Mouse (Mus musculus): ENCODE measurements around the gene Mprip. TPM values are rescaled to one million over a fixed set of nuclear protein-coding genes. Genes with fewer than 3 reads are reported as not detected.

The Mprip gene
- total RNA-seq, 2 experiments from 2014 or later = 75.6 to 87.2 TPM

DNA sequence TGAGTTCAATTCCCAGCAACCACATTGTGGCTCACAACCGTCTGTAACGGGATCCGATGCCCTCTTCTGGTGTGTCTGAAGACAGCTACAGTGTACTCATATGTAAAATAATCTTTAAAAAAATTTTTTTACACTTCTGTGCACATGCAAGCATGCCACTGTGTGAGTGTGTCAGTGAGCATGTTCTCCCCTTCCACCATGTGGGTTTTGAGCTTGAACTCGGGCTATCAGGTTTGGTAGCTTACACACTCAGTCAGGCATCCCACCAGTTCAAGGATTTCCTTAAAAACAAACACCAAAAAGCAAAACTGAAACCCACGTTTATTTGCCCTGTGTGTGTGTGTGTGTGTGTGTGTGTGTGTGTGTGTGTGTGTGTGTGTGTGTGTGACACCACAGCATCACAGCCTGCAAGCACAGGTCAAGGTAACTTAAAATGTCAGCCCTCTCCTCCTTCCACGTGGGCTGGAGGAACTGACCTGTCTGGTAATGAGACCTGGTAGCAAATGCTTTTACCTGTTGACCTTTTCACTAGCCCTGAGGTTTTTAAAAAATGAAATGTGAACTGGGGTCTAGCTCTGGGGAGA lies 154.5 kb downstream of the Mprip start:
- DNase-seq = no peak
- H3K27ac ChIP-seq = no peak overlapping the region
- no peak for TF ChIP-seq CTCF (IDR thresholded peaks at IDR 0.05)
- H3K4me3 ChIP-seq = no peak overlapping the region
- intact Hi-C loops (cut with DNase I) = no loop called here

- no peak for DNase-seq
- Histone ChIP-seq H3K27ac (no peak overlapping the region), H3K4me3 (no peak overlapping the region)
- TF ChIP-seq CTCF (IDR thresholded peaks at IDR 0.05) = no peak
- intact Hi-C loops (cut with DNase I) = no loop called here
Measured at GRCm38 (mm10) chr11:59817916-59818315, 156.8 kb downstream of the Mprip start.

DNA sequence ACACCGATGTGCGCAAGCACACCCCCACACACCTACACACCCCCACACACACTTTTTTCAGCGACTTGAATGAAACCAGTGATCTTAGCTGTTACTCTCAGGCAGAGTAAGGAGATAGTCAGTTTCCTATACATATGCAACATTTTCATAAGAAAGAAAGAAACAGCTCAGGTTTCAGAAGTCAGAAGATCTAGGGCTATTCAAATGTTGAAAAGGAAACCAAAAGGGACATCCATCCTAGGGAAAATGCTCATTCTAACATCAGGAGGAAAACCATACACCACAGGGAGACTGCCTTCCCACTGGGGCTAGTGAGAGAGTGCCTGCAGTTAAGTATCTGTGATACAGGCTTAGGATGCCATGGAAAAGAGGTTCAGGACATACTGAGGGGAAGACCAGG lies 160.5 kb downstream of the Mprip start:
- intact Hi-C loops (cut with DNase I) = no loop called here
- no peak for DNase-seq
- Histone ChIP-seq H3K27ac (no peak overlapping the region), H3K4me3 (no peak overlapping the region)
- TF ChIP-seq CTCF (IDR thresholded peaks at IDR 0.05) = no peak

Other genes with a start within 250 kb of the Mprip start
- 10 to 100 TPM in 1 of 2 experiments, 1 to 10 TPM in 1; 7.2 to 10.2 TPM for gene Jmjd4, start 211.3 kb upstream of the Mprip start, total RNA-seq (2021)
- 10 to 100 TPM; 18.6 to 30.4 TPM for gene Snap47, start 210.1 kb upstream of the Mprip start, total RNA-seq (2021)
- gene Zfp867, start 188.8 kb upstream of the Mprip start, total RNA-seq (2021) = 1 to 10 TPM; 2.2 to 2.3 TPM
- 10 to 100 TPM; 13.7 to 19.3 TPM for gene Zkscan17, start 134.6 kb upstream of the Mprip start, total RNA-seq (2021)
- under 1 TPM; 0.14 to 0.15 TPM for gene Nlrp3, start 119.7 kb upstream of the Mprip start, total RNA-seq (2021)
- not detected for gene Olfr222, start 85.1 kb upstream of the Mprip start, total RNA-seq (2021)
- gene Olfr223, start 68.0 kb upstream of the Mprip start, total RNA-seq (2021) = not detected
- not detected for gene Pld6, start 126.3 kb downstream of the Mprip start, total RNA-seq (2021)
- gene Flcn, start 148.7 kb downstream of the Mprip start, total RNA-seq (2021) = 10 to 100 TPM; 46.3 to 51.3 TPM
- 10 to 100 TPM; 17.8 to 22.2 TPM for gene Nt5m, start 178.1 kb downstream of the Mprip start, total RNA-seq (2021)
- gene Cops3, start 178.5 kb downstream of the Mprip start, total RNA-seq (2021) = 10 to 100 TPM; 84.8 to 89.9 TPM

Data from gastrocnemius, adult 2 months (tissue).